Mouse (Mus musculus): ENCODE measurements around the gene Pmepa1.

DNA sequence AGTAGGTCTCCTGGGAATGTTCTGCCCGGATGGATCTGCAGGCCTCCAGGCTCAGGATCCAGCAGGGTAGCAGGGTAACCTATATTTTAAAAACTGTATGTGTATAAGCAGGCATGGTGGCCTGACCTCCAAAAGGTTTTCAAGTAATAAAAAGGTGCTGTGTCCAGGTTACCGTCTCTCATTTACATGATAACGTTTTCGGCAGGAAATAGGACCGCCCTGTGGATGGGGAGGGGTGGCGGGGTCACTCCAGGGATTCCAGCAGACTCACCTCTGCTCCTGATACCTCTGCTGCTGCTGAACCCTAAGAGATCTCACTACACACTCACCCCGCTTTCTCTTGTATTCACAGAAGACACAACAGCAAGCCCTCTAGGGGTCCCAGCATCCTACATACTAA is 50.4 kb downstream of the Pmepa1 start:
- TF ChIP-seq CTCF (IDR thresholded peaks at IDR 0.05; ENCODE audit: extremely low read depth, insufficient read depth, insufficient read length, insufficient replicate concordance): no peak
- no peak for TF ChIP-seq POLR2A (IDR thresholded peaks at IDR 0.05; ENCODE audit: low read depth, low read length)
